Mouse (Mus musculus) splenic B cell, adult 2 months (primary cell): Measurements from ENCODE around the gene Slc7a3.
"Not testable (repeated sequence)": the region's sequence is repeated elsewhere in the genome, so short reads cannot be mapped to it uniquely, and the experiment has no call there.

Source experiments
- DNase-seq: peaks from one replicate; pipeline ENCODE4 v3.0.0-alpha.2; 2011; ENCODE audit warnings: low read depth, low spot score
- H3K27me3 ChIP-seq: 2 replicates; pipeline ENCODE4 v1.6.1; 2012; ENCODE audit warnings: mild to moderate bottlenecking, low read length, moderate library complexity, mixed read lengths; ENCODE audit not compliant: control insufficient read depth, poor library complexity, insufficient read depth, severe bottlenecking
- H3K36me3 ChIP-seq: 2 replicates; pipeline ENCODE4 v1.6.1; 2012; ENCODE audit warnings: mild to moderate bottlenecking, low read length, moderate library complexity, mixed read lengths; ENCODE audit not compliant: control insufficient read depth, poor library complexity, insufficient read depth, severe bottlenecking

The Slc7a3 gene

DNA sequence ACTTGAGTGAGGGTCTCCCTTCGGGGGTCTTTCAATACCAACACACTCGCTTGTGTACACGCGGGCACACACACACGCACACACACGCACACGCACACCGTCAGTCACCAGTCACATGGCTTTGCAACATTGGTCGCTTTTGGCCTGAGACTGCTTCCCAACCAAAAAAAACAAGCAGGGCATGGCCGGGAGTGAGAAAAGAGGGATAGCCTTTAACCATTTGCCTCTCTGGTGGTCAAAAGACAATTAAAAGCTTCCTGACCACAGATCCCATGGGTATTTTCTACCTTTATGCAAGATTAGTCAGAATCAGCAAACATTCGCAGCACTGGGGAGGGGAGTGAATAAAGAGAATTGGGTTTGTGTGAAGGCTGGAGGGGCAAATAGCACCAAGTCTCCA lies at the start of gene Slc7a3:
Slc7a3 (minus strand) TSS at position 101 of the 400 bp plus-strand sequence.
- H3K36me3 ChIP-seq: no peaks in the 10 kb centered on the region
- no peak for DNase-seq
- no peaks in the 10 kb centered on the region for H3K27me3 ChIP-seq

DNA sequence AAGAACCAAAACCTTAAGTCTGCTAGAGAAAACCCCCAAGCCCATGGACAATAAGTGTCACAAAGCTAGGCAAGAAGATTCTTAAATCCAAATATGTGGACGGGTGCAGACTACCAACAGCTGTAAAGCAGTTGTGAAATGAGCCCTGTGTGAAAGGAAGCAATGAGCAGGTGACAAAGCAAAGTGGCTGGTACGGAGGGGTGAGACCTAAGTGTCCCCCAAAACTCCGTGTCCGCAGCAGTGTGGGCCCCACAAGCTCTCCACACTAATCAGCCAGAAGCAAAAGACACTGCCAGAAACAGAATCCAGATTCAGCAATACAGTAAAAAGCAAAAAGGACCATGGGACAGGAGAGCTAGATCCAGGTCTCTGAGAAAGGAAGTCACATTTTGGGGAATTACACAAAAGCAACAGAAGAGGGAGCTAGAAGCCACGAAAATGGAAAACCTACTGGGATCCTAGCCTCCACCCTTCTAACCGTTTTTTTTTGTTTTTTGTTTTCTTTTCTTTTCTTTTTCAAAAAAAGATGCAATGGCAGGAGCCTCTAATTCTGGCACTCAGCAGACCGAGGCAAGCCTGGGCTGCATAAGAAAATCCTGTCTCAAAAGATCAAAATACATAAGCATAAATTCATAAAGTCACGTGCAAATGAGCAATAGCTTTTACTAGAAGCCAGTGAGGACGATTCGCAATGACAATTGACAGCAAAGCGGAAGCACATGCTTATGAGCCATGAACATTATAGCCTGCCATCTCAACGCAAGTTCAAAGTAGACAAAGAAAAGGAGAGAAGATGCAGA lies 46.4 kb upstream of the Slc7a3 start:
- Histone ChIP-seq H3K27me3 (no peaks in the 10 kb centered on the region), H3K36me3 (no peaks in the 10 kb centered on the region)
- peak; percentile 66 for DNase-seq

DNA sequence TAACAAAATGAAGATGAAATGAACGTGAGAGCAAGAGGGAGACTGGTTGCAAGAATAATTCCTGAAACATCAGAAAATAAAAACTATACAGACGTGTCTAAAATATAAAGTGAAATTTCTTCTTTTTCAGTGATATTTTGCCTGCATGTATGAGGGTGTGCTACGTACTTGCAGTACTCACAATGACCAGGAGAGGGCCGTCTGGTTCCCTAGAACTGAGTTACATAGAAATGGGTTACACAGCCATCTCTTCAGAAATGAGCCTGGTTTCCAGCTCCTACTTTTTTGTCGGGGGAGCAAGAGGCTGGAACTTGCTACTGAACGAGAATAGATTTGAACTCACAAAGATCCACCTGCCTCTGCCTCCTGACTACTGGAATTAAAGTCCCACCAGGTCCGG lies 45.2 kb upstream of the Slc7a3 start:
- H3K36me3 ChIP-seq: no peaks in the 10 kb centered on the region
- peak; percentile 81 for DNase-seq
- no peaks in the 10 kb centered on the region for H3K27me3 ChIP-seq

DNA sequence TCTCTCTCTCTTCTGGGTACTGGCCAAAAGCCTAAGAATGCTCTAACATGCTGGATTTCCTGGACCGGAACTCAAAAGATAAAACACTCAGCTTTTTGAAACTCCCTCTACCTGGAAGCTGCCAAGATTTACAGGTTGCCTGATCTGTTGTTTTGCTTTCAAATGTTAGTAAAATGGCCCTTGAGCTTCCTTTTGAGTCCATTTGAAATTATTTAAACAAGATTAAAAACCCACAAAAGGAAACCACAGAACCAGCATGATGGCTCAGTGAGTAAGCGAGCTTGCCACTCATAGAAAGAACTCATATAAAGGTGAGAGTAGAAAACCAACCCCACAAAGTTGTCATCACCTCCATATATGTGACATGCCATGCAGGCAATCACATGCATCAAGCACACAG lies 42.7 kb upstream of the Slc7a3 start:
- Histone ChIP-seq H3K36me3 (no peaks in the 10 kb centered on the region), H3K27me3 (no peaks in the 10 kb centered on the region)
- no peak for DNase-seq

DNA sequence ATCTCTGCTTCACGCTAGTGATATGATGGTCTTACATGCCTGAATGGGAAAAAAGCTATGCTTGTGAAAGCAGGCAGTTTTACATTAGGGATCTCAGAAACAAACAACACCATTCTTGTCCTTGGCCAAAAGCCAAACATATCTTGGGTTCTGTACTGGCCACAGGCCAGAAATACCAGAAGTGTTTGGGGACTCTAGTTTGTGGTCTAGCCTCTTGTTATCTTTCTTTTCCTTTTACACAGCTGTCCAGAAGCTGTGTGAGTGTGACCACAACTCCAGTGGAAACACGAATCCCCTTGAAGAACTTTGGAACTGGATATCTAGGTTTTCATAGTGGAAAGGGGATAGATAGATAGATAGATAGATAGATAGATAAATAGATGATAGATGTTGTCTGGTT lies 41.2 kb upstream of the Slc7a3 start:
- DNase-seq: no peak
- Histone ChIP-seq H3K36me3 (no peaks in the 10 kb centered on the region), H3K27me3 (no peaks in the 10 kb centered on the region)

DNA sequence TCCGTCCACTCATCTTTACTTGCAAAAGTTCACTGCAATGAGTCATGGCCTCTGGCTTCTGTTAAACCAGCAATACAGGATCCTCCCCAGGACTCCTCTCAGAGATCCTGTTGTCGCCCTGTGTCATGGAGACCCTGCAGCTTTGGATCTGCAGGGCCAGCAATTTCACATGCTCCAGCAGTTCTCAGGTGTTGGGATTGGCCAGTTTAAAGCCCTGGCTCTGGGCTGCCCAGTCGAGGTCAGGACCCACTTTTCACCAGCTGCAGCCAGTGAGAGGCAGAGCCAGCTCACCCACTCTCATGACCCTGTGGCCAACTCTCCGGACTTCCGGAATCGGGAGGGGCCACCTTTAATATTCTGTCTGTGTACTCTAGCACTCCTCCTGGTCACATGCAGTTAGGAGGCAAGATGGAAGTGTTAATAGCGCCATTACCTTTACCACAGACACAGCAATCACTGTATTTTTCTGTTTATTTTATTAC lies 40.7 kb upstream of the Slc7a3 start:
- no peak for DNase-seq
- H3K36me3 ChIP-seq: no peaks in the 10 kb centered on the region

DNA sequence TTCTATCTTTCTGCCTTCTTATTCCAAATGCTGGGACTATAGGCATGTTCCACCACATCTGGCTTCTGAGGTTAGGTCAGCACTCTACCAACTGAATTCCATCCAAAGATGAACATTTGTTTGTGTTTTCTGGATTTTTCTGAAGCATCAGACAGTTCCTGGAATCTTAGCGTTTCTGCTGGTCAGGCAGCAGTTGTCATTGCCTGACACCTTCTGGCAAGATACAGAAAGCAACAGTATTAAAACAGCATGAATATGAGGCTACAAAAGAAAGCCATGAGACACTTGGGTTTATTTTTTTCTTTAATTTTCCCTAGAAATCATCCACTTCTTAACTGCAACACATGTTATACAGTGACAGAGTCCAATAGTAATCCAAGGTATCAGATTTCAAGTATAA lies 34.7 kb upstream of the Slc7a3 start:
- no peaks in the 10 kb centered on the region for H3K36me3 ChIP-seq
- no peak for DNase-seq
- H3K27me3 ChIP-seq: no peaks in the 10 kb centered on the region

More for the DNA sequence above, 40.7 kb upstream of the Slc7a3 start:
- no peaks in the 10 kb centered on the region for H3K27me3 ChIP-seq

DNA sequence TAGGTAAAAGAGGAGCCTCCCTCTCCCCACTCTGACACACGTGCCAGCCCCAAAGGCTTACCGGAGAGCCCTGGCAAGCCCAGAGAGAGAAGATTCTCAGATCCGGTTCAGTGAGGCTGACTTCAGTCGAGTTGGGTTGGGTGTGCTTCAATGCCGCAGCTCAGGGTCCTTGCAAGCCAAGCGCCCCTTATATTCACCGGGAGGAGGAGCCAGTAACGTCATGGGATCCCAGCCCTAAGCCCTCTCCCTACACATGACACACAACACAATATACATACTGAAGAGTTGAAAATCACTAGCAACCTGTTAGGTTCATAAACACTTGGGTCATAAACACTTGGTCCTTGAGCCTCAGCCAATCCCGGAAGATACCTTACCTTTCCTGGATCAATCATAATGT lies 609 bp downstream of the Slc7a3 start:
- H3K36me3 ChIP-seq, DNase-seq, H3K27me3 ChIP-seq: not testable (repeated sequence)

DNA sequence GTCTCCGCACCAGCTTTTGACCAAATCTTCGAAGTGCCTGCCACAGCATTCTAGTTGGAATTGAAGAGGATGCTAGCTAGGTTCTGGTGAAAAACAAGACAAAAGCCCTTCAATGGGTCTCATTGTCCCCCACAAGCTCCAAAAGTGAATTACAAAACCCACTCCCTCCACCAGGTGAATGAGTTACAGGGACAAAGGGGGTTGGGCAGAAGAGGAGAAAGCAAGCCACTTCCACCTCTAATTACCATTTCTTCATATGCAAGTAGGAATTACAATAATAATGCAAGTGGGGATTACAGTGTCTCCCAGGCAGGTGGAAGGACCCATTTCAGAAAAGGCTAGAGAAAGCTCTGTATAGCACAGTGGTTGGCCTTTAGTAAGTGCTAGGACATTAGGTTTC lies 1.6 kb downstream of the Slc7a3 start:
- H3K36me3 ChIP-seq: no peaks in the 10 kb centered on the region
- no peak for DNase-seq

DNA sequence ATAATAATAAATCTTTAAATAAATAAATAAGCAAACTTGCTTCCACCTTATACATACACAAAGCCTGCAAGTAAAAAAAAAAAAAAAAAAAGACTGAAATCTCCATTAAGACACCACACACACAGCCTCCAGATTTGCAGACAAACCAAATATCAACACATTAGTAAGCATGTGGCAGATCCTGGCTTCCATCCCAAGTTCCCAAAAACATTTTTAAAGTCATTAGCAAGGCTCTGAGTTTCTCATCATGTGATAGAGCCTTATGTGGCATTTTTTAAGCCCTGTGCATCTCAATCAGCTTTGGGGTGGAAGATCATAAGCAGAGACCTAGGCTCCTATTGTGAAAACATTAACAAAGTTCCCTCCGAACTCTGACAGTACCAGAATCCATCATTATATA lies 20.6 kb downstream of the Slc7a3 start:
- H3K36me3 ChIP-seq: no peaks in the 10 kb centered on the region
- H3K27me3 ChIP-seq: no peaks in the 10 kb centered on the region
- DNase-seq: no peak

More for the DNA sequence above, 1.6 kb downstream of the Slc7a3 start:
- H3K27me3 ChIP-seq: no peaks in the 10 kb centered on the region

DNA sequence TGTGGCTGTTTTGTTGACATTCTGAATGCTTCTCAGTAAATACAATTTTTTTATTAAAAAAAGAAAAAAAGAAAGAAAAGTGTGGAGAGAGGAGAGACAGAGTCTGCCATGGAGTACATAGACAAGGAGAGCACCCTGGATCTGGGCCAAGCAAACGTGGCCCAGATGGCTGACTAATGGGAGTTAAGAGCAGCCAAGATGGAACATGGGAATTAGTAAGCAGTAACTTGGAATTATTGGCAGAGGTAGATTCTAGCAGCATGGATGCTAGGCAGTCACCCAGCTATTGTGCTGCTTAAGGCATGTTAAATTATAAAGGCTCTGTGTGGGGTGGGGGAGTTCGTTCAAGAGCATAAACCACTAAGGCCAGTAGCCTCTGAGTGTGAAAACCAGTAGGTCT lies 22.3 kb downstream of the Slc7a3 start:
- no peaks in the 10 kb centered on the region for H3K36me3 ChIP-seq

DNA sequence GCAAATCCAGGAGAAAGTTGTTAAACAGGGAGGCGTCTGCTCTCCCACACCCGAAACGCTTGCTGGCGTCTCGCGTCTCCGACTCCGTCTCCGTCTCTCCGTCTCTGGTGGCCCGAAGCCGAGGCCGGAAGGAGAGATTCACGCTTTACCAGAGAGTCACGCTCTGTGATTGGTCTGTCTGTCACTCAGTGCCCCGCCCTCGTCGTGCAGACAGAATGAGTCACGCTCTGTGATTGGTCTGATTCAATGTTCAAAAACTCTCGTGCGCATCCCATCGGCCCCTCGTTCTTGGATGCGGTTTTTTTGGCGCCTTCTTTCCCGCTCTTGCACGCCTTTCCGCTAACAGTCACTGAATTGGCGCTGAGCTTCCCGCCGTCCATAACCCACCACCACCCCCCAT lies 26.3 kb downstream of the Slc7a3 start, which contains the start of gene Tex11:
Tex11 (minus strand) TSS at position 127 of the 400 bp plus-strand sequence.
- DNase-seq: no peak
- Histone ChIP-seq H3K27me3 (no peaks in the 10 kb centered on the region), H3K36me3 (no peaks in the 10 kb centered on the region)

More for the DNA sequence above, 22.3 kb downstream of the Slc7a3 start:
- H3K27me3 ChIP-seq: no peaks in the 10 kb centered on the region
- DNase-seq: no peak
